Mouse (Mus musculus) testis, postnatal 14 days (tissue): ENCODE measurements around the gene Gm17720.

ENCODE experiments used
- DNase-seq: peaks from one replicate; pipeline ENCODE4 v3.0.0; 2021; ENCODE audit warnings: low spot score

Gm17720 gene

GRCm38 (mm10) chr8:110039659-110040058 lies 62.9 kb downstream of the Gm17720 start, which contains the start of gene Chst4:
Gene Chst4 (minus strand): TSS chr8:110039740.
- no peak for DNase-seq

- no peak for DNase-seq
These were observed 63.3 kb downstream of the Gm17720 start for GRCm38 (mm10) chr8:110039216-110039615.

- DNase-seq = no peak
These were observed 66.4 kb downstream of the Gm17720 start for GRCm38 (mm10) chr8:110036156-110036555.

- DNase-seq = peak; percentile 51
These were observed 68.2 kb downstream of the Gm17720 start for GRCm38 (mm10) chr8:110034331-110034730.

GRCm38 (mm10) chr8:110033771-110034170 lies 68.8 kb downstream of the Gm17720 start:
- DNase-seq = peak; percentile 38
